Mouse (Mus musculus) bone marrow macrophage, adult 2 months (primary cell): ENCODE measurements around the gene Svs3b.

ENCODE experiments used
- CTCF ChIP-seq: IDR thresholded peaks from 2 replicates; pipeline ENCODE4 v1.5.1; 2012; ENCODE audit warnings: low read depth, mild to moderate bottlenecking, low read length, moderate library complexity
- POLR2A ChIP-seq: IDR thresholded peaks from 2 replicates; pipeline ENCODE4 v1.6.1; 2012; ENCODE audit warnings: mild to moderate bottlenecking, low read depth, low read length, borderline replicate concordance

- TF ChIP-seq CTCF: no peak
- no peak for TF ChIP-seq POLR2A
Observed at GRCm38 (mm10) chr2:164278359-164278758, 21.9 kb upstream of the Svs3b start, which contains the start of gene Svs4.
